Mouse (Mus musculus): Measurements from ENCODE around the gene Gpr156. TPM values are rescaled to one million over a fixed set of nuclear protein-coding genes. Genes with fewer than 3 reads are reported as not detected.

Gene Gpr156
- polyA plus RNA-seq, 1 experiment from 2014 or later: 0.02 TPM

DNA sequence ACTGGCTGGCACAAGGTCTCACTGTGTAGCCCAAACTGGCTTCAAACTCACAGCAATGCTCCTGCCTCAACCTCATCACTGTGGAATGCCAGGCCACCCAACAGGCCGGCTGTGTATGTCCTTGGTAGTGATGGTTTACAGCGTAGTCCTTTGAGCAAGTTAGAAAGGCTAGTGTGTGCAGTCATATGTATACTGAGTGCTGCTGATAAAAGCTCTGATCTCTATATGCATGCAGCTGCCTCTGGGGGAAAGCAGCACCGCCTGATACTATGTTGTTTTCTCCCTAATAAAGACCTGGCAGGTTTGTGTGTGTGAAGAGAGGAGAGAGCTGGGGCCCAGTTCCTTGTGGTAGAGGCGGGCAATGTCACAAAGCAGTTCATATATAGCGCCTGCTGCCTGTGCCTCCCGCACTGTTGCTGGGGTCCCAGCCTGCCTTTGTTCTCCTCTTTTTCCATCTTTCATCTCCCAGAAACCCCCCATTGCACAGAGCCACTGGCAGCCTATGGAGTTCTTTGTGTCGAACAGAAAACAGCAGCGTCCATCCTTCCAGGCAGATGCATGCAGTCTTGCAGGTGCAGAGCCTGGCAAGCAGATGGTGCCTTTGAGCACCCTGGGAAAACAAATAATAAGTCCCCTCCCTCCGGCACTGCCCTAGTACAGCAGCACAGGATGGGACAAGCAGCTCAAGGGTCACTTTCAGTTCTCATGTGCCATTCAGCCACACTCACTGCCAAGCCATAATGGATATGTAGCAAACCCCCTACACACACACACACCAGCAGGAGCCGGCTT, 74.5 kb downstream of the Gpr156 start:
- Histone ChIP-seq H3K36me3 (replicated peaks; ENCODE audit: insufficient read depth, low read length) (no peaks in the 10 kb centered on the region), H3K9ac (replicated peaks) (no peak overlapping the region), H3K9me3 (ENCODE audit: low read length) (no peaks in the 10 kb centered on the region), H3K27ac (ENCODE audit: low read depth) (no peak overlapping the region), H3K4me3 (ENCODE audit: low read depth, low read length) (no peak overlapping the region), H3K4me1 (ENCODE audit: insufficient read depth) (peaks cover 6% of the 10 kb centered on the region; the same call in 1 of the 2 replicates), H3K27me3 (ENCODE audit: insufficient read depth, low read length) (no peaks in the 10 kb centered on the region), H3K4me2 (ENCODE audit: low read depth, low read length) (no peak overlapping the region)
- TF ChIP-seq CTCF (IDR thresholded peaks at IDR 0.05; ENCODE audit: low read depth): peak; percentile 44
- TF ChIP-seq EP300 (IDR thresholded peaks at IDR 0.05; ENCODE audit: low read depth): no peak
- 60% methylated on average over 10 of the region's 10 CpGs for WGBS (ENCODE audit: insufficient replicate concordance)
- DNase-seq (peak; percentile 33), ATAC-seq (peak; percentile 72)

DNA sequence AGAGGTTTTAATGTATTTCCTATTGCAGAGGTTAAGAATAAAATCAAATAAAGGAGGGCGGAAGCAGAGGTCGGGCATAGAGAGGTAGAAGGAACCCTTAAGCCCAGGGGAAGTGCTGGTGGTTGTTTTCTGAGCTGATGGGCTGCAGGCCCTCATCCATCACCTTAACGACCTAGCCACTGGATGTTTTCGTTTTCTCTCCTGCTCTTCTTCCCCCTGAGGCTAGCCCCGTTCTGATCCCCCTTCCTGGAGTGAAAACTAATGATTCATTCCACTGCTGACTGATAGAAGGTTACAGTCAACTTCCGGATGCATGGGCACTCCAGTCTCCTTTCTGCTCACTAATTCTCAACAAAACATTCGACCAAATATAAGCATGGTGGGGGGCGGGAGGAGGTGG, 76.5 kb downstream of the Gpr156 start:
- Histone ChIP-seq H3K27me3 (ENCODE audit: insufficient read depth, low read length) (no peaks in the 10 kb centered on the region), H3K9ac (replicated peaks) (no peak overlapping the region), H3K4me3 (ENCODE audit: low read depth, low read length) (no peak overlapping the region), H3K36me3 (replicated peaks; ENCODE audit: insufficient read depth, low read length) (no peaks in the 10 kb centered on the region), H3K4me2 (ENCODE audit: low read depth, low read length) (no peak overlapping the region), H3K27ac (ENCODE audit: low read depth) (no peak overlapping the region), H3K9me3 (ENCODE audit: low read length) (no peaks in the 10 kb centered on the region), H3K4me1 (ENCODE audit: insufficient read depth) (peaks cover 6% of the 10 kb centered on the region; the same call in 1 of the 2 replicates)
- no peak for ATAC-seq
- TF ChIP-seq CTCF (IDR thresholded peaks at IDR 0.05; ENCODE audit: low read depth): no peak
- TF ChIP-seq EP300 (IDR thresholded peaks at IDR 0.05; ENCODE audit: low read depth): no peak
- DNase-seq: no peak
- WGBS (ENCODE audit: insufficient replicate concordance): 40% methylated on average over 8 of the region's 8 CpGs

DNA sequence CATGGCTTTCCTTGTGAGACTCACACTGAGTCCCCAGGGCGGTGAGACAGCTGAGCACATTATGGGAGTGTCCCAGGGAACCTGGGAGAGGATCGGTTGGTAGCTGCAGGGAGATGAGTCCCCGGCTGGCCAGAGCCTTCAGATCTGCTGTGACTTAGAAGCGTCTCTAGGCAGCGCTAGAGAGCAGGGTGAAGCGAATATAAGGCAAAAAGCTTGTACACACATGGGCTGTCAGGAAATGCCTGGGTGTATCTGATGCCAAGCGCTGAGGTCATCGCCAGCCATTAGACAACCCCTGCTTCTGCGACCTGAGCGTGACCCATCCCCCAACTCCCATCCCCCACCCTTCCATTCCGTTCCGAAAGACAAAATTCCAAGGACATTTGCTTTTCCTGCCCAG, 78.4 kb downstream of the Gpr156 start:
- H3K27me3 ChIP-seq (ENCODE audit: insufficient read depth, low read length): no peaks in the 10 kb centered on the region
- H3K4me3 ChIP-seq (ENCODE audit: low read depth, low read length): no peak overlapping the region
- no peak overlapping the region; the same call in 1 of the 2 replicates for H3K4me2 ChIP-seq (ENCODE audit: low read depth, low read length)
- DNase-seq (peak; percentile 62), ATAC-seq (peak; percentile 85)
- 10% methylated on average over 12 of the region's 12 CpGs for WGBS (ENCODE audit: insufficient replicate concordance)
- peaks cover 6% of the 10 kb centered on the region; the same call in 1 of the 2 replicates for H3K4me1 ChIP-seq (ENCODE audit: insufficient read depth)
- TF ChIP-seq EP300 (IDR thresholded peaks at IDR 0.05; ENCODE audit: low read depth) (no peak), CTCF (IDR thresholded peaks at IDR 0.05; ENCODE audit: low read depth) (peak; percentile 81)
- H3K9ac ChIP-seq (replicated peaks): no peak overlapping the region
- no peaks in the 10 kb centered on the region for H3K36me3 ChIP-seq (replicated peaks; ENCODE audit: insufficient read depth, low read length)
- no peak overlapping the region for H3K27ac ChIP-seq (ENCODE audit: low read depth)
- no peaks in the 10 kb centered on the region for H3K9me3 ChIP-seq (ENCODE audit: low read length)

DNA sequence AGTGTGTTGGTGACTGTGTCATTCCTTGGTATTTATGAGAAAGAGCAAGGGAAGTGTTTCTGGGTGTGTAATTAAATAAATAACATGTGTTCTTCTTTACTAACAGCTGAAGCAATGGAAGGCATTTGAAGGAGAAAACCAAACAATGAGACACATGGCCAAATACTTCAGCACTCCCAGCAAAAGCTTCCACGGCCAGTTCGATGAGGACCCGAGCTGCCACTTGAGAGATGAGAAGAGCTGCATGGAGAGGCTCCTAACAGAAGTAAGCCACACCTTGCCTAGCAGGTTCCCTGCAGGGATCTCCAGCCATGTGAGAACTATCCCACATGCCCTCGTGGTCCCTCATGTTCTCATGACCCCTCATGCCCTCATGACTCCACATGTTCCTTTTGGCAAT, 81.5 kb downstream of the Gpr156 start:
- TF ChIP-seq CTCF (IDR thresholded peaks at IDR 0.05; ENCODE audit: low read depth): no peak
- no peak for TF ChIP-seq EP300 (IDR thresholded peaks at IDR 0.05; ENCODE audit: low read depth)
- Histone ChIP-seq H3K4me3 (ENCODE audit: low read depth, low read length) (no peak overlapping the region), H3K9me3 (ENCODE audit: low read length) (no peaks in the 10 kb centered on the region), H3K27me3 (ENCODE audit: insufficient read depth, low read length) (no peaks in the 10 kb centered on the region), H3K4me2 (ENCODE audit: low read depth, low read length) (no peak overlapping the region), H3K36me3 (replicated peaks; ENCODE audit: insufficient read depth, low read length) (no peaks in the 10 kb centered on the region), H3K4me1 (ENCODE audit: insufficient read depth) (0 out of 2 replicates have a peak, but pooled peaks cover 2% of the 10 kb centered on the region), H3K9ac (replicated peaks) (no peak overlapping the region), H3K27ac (ENCODE audit: low read depth) (no peak overlapping the region)
- DNase-seq (peak; percentile 6), ATAC-seq (no peak)
- 57% methylated on average over 4 of the region's 4 CpGs for WGBS (ENCODE audit: insufficient replicate concordance)

DNA sequence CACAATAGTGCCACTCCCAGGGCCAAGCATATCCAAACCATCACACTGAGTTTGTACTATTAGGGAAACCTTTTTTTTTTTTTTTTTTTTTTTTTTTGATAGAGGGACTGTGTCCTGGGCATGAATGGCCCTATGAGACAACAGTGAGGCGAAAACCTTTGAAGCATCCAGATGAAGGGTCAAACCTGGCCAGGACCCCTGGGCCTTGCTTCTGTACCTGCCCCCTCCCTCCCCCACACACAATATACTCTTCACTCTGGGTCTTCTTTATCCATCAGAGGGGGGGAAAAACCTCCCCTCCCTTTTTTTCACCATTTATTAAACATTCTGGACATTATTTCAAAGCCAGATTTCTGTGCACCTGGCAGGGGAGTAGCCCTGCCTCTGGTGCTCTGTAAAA, 83.5 kb downstream of the Gpr156 start:
- no peak overlapping the region for H3K27ac ChIP-seq (ENCODE audit: low read depth)
- no peaks in the 10 kb centered on the region for H3K9me3 ChIP-seq (ENCODE audit: low read length)
- H3K4me1 ChIP-seq (ENCODE audit: insufficient read depth): no peaks in the 10 kb centered on the region
- DNase-seq (no peak), ATAC-seq (no peak)
- no peaks in the 10 kb centered on the region for H3K36me3 ChIP-seq (replicated peaks; ENCODE audit: insufficient read depth, low read length)
- no peak overlapping the region for H3K9ac ChIP-seq (replicated peaks)
- no peak overlapping the region for H3K4me3 ChIP-seq (ENCODE audit: low read depth, low read length)
- H3K27me3 ChIP-seq (ENCODE audit: insufficient read depth, low read length): no peaks in the 10 kb centered on the region
- no peak overlapping the region for H3K4me2 ChIP-seq (ENCODE audit: low read depth, low read length)
- 71% methylated on average over 1 of the region's 1 CpGs for WGBS (ENCODE audit: insufficient replicate concordance)
- no peak for TF ChIP-seq EP300 (IDR thresholded peaks at IDR 0.05; ENCODE audit: low read depth)

DNA sequence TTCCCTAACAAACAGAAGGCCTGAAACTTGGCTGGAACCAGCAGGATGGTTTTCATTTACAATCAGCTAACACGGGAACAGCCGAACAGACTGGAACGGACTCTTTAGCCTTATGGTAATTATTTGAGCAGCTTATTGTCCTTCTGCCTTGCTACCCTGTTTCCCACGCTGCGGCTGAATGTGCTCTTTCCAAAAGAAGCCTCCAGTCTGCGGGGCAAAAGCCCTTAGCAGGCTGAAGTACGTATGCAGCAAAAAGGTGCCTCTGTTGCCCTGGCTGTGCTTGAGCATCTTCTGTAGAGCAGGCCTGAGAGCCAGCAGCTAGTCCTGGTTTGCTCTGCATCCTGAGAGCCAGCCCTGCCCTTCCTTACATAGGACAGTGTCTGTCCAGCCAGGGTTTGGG, 83.9 kb downstream of the Gpr156 start:
- Histone ChIP-seq H3K4me1 (ENCODE audit: insufficient read depth) (no peaks in the 10 kb centered on the region), H3K27ac (ENCODE audit: low read depth) (no peak overlapping the region), H3K9me3 (ENCODE audit: low read length) (no peaks in the 10 kb centered on the region), H3K36me3 (replicated peaks; ENCODE audit: insufficient read depth, low read length) (no peaks in the 10 kb centered on the region), H3K27me3 (ENCODE audit: insufficient read depth, low read length) (no peaks in the 10 kb centered on the region), H3K4me3 (ENCODE audit: low read depth, low read length) (no peak overlapping the region), H3K9ac (replicated peaks) (no peak overlapping the region), H3K4me2 (ENCODE audit: low read depth, low read length) (no peak overlapping the region)
- 83% methylated on average over 7 of the region's 7 CpGs for WGBS (ENCODE audit: insufficient replicate concordance)
- peak; percentile 8 for DNase-seq
- ATAC-seq: no peak
- no peak for TF ChIP-seq EP300 (IDR thresholded peaks at IDR 0.05; ENCODE audit: low read depth)
- TF ChIP-seq CTCF (IDR thresholded peaks at IDR 0.05; ENCODE audit: low read depth): no peak

All from liver, postnatal 0 days (tissue).